Mouse (Mus musculus) monocyte, adult 5-6 weeks (primary cell): ENCODE measurements around the gene Mboat2. TPM values are rescaled to one million over a fixed set of nuclear protein-coding genes. Genes with fewer than 3 reads are reported as not detected.

ENCODE experiments used
- ATAC-seq: fragments of 153-309, 156-312 bp; replicated peaks from 2 replicates; pipeline ENCODE4 v1.8.0; 2017; ENCODE audit warnings: mild to moderate bottlenecking; ENCODE audit not compliant: low TSS enrichment, insufficient number of reproducible peaks, severe bottlenecking, poor library complexity, low FRiP score
- total RNA-seq: library from RNA; stranded (forward); fragments of 200-1000, 200-491, 200-594 nt; gene quantifications from 3 replicates; pipeline ENCODE4 v1.2.3, GENCODE M21; 2017

Mboat2 gene
- total RNA-seq, 1 experiment from 2014 or later, result 3.0 TPM

GRCm38 (mm10) chr12:24930760-24931159, 100.1 kb downstream of the Mboat2 start:
- ATAC-seq, result no peak

GRCm38 (mm10) chr12:24932120-24932519, 101.4 kb downstream of the Mboat2 start:
- ATAC-seq, result no peak

GRCm38 (mm10) chr12:24933206-24933775, 102.6 kb downstream of the Mboat2 start:
- ATAC-seq, result no peak

- ATAC-seq, result no peak
Observed at GRCm38 (mm10) chr12:24933996-24934395, 103.3 kb downstream of the Mboat2 start.

- no peak for ATAC-seq
Observed at GRCm38 (mm10) chr12:24936281-24936680, 105.6 kb downstream of the Mboat2 start.

GRCm38 (mm10) chr12:24939372-24939771, 108.7 kb downstream of the Mboat2 start:
- no peak for ATAC-seq

GRCm38 (mm10) chr12:24942619-24943287, 112.1 kb downstream of the Mboat2 start:
- ATAC-seq, result no peak

- ATAC-seq, result no peak
Observed at GRCm38 (mm10) chr12:24943427-24943826, 112.7 kb downstream of the Mboat2 start.

GRCm38 (mm10) chr12:24944597-24944996, 113.9 kb downstream of the Mboat2 start:
- ATAC-seq, result no peak

GRCm38 (mm10) chr12:24947065-24947464, 116.4 kb downstream of the Mboat2 start:
- no peak for ATAC-seq

- no peak for ATAC-seq
Observed at GRCm38 (mm10) chr12:24948344-24948743, 117.7 kb downstream of the Mboat2 start.

- ATAC-seq, result no peak
Observed at GRCm38 (mm10) chr12:24950376-24951046, 119.8 kb downstream of the Mboat2 start.

GRCm38 (mm10) chr12:24952147-24952546, 121.5 kb downstream of the Mboat2 start:
- peak; percentile 46; the same call in 1 of the 2 replicates for ATAC-seq

GRCm38 (mm10) chr12:24955137-24955536, 124.5 kb downstream of the Mboat2 start:
- no peak for ATAC-seq

GRCm38 (mm10) chr12:24958526-24958925, 127.8 kb downstream of the Mboat2 start:
- ATAC-seq, result no peak

- no peak for ATAC-seq
Observed at GRCm38 (mm10) chr12:24961821-24962220, 131.1 kb downstream of the Mboat2 start.

GRCm38 (mm10) chr12:24962362-24962967, 131.8 kb downstream of the Mboat2 start:
- no peak for ATAC-seq

- ATAC-seq, result no peak
Observed at GRCm38 (mm10) chr12:24963393-24964022, 132.8 kb downstream of the Mboat2 start.

GRCm38 (mm10) chr12:24965406-24965805, 134.7 kb downstream of the Mboat2 start:
- ATAC-seq, result no peak
